Mouse (Mus musculus) megakaryocyte, embryonic 14.5 days (primary cell): Measurements from ENCODE around the gene Astn1.

Experiments
- FLI1 ChIP-seq: IDR thresholded peaks from 2 replicates; pipeline ENCODE4 v1.6.1; 2012; ENCODE audit warnings: low read length, inconsistent platforms, mixed read lengths
- GATA1 ChIP-seq: IDR thresholded peaks from 3 replicates; pipeline ENCODE4 v1.6.1; 2012; ENCODE audit warnings: mixed read lengths, low read length, inconsistent platforms, borderline replicate concordance

DNA sequence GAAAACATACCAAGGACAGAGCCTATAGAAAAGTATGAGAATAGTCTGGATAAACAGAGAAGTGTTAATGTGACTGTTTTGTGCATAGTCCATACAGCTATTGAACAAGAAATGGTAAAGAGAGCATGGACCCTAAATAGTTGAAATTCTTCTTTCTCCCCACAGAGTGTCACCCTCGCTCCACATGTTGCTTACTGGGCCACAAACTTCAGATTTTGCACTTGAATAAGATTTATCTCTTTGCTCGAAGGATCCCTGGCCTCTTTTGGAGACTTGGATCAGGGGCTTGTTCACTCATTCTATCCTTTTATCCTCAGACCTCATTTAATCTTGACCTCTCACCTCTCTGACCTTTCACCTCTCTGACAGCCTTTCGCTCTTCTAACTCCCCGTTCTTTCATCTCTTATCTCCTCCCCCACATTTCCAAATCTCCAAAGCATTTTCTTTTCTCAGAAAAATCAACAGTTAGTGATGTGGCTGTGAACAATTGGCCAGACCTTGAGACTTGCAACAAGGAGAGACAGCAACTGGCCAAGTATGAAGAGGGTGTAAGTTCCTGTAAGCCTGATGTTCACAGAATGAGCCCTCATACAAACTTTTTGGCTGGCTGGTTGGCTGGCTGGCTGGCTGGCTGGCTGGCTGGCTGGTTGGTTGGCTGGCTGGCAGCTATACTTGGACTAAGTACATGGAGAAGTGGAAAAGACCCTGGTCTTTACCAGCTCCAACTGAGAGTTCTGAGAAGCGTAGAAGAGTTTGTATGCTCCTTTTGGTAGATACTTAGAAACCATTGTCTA lies 351.4 kb downstream of the Astn1 start:
- TF ChIP-seq GATA1, result no peak
- TF ChIP-seq FLI1, result no peak
